Mouse (Mus musculus) myocyte (in vitro differentiated cells): ENCODE data around the gene Hivep2.

ENCODE experiments used
- E2F4 ChIP-seq: IDR thresholded peaks from one replicate; pipeline ENCODE4 v1.6.1; 2011; ENCODE audit warnings: mild to moderate bottlenecking, control low read depth, moderate library complexity; ENCODE audit not compliant: insufficient read depth
- MAX ChIP-seq: IDR thresholded peaks from one replicate; pipeline ENCODE4 v1.6.1; 2011; ENCODE audit warnings: low read depth, mild to moderate bottlenecking, control low read depth
- MYOG ChIP-seq, 3 experiments: IDR thresholded peaks; one replicate each; pipeline ENCODE4 v1.6.1; 2011; ENCODE audit warnings: control low read depth in 2 of 3, low read depth in 2 of 3, mild to moderate bottlenecking in 2 of 3; ENCODE audit not compliant: insufficient read length in 2 of 3, control insufficient read depth in 1 of 3, insufficient read depth in 1 of 3
- POLR2A ChIP-seq: IDR thresholded peaks from one replicate; pipeline ENCODE4 v1.6.1; 2011; ENCODE audit warnings: low read depth, mild to moderate bottlenecking, control low read depth, moderate library complexity; ENCODE audit not compliant: insufficient read length
- POLR2AphosphoS2 ChIP-seq: IDR thresholded peaks from one replicate; pipeline ENCODE4 v1.6.1; 2011; ENCODE audit warnings: low read depth, control low read depth; ENCODE audit not compliant: insufficient read length
- REST ChIP-seq: IDR thresholded peaks from one replicate; pipeline ENCODE4 v1.6.1; 2011; ENCODE audit warnings: mild to moderate bottlenecking, control low read depth, moderate library complexity; ENCODE audit not compliant: insufficient read depth, insufficient read length
- TCF12 ChIP-seq: IDR thresholded peaks from one replicate; pipeline ENCODE4 v1.6.1; 2011; ENCODE audit warnings: mild to moderate bottlenecking, control low read depth; ENCODE audit not compliant: poor library complexity, insufficient read depth, severe bottlenecking
- TCF3 ChIP-seq: IDR thresholded peaks from one replicate; pipeline ENCODE4 v1.6.1; 2011; ENCODE audit warnings: low read depth, control low read depth; ENCODE audit not compliant: insufficient read length
- USF1 ChIP-seq: IDR thresholded peaks from one replicate; pipeline ENCODE4 v1.6.1; 2011; ENCODE audit warnings: low read depth, mild to moderate bottlenecking, control low read depth, moderate library complexity

DNA sequence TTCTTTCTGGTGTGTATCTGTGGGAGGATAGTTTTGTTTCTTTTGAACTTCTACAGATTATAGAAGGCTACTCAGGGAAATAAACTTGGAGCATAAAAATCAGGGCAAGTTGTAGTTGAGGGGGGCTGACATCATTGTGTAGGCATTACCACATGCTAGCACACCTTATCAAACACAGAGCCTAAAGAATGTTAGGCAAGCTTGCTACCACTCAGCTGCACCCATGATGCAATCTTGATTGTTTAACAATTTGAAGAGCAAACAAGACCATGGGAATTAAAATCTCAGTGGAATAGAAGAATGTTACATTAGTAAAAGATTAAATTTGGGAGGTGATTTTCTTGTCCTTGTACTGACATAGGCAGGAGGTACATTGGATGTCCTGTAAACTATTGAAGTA lies 18.4 kb downstream of the Hivep2 start:
- TF ChIP-seq POLR2A (no peak), MYOG (IDR thresholded peaks at IDR 0.05; ENCODE audit: control insufficient read depth in 1 of 3, insufficient read depth in 1 of 3, insufficient read length in 2 of 3, low read depth in 2 of 3) (no peak), TCF3 (no peak), USF1 (no peak), MAX (no peak), POLR2AphosphoS2 (no peak), E2F4 (no peak), REST (no peak), TCF12 (no peak)
